Mouse (Mus musculus): Measurements from ENCODE around the gene Plekha1.

Gene Plekha1

DNA sequence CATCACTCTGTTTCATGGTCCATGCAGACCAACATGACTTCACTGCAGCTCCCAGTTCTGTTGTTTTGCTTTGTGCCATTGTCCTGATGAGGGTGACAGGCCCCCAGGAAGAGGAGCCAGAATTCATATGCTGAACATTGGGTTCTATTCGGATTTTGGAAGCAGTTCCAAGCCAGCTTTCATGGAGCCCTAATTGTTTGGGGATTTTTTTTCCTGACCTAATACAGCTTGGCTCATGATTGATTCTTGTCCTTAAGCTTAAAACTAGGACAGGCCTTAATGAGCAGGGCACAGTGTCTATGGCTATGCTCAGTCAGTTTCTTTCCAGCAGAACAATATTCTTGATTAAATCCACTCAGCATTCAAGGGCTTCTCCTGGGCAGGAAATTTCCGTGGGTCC is 52.7 kb downstream of the Plekha1 start:
- DNase-seq (ENCODE audit: extremely low read depth, low read depth), result no peak

- no peak for DNase-seq (ENCODE audit: extremely low read depth, low read depth)
Measured at GRCm38 (mm10) chr7:130922981-130923731, 57.6 kb downstream of the Plekha1 start.

- DNase-seq (ENCODE audit: extremely low read depth, low read depth), result no peak
Measured at GRCm38 (mm10) chr7:130930401-130930800, 64.8 kb downstream of the Plekha1 start.

DNA sequence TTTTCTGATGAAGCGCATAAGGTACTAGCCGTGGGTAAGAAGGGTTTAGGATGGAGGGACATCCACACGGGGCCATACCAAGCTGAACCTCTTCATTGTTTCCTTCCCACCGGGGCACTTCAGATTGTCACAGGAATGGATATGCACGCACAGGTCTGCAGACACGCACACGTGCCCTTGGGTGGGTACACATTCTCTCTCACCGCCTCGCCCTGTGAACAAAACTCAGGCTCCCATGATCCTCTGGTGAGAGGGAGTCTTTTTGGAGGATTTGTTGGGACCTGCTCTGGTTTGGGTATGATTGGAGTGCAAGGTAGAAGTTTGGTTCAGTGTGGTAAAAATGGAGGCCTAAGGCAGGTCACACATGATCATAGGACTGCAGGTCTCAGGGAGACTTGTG is 67.4 kb downstream of the Plekha1 start:
- DNase-seq (ENCODE audit: extremely low read depth, low read depth), result no peak

DNA sequence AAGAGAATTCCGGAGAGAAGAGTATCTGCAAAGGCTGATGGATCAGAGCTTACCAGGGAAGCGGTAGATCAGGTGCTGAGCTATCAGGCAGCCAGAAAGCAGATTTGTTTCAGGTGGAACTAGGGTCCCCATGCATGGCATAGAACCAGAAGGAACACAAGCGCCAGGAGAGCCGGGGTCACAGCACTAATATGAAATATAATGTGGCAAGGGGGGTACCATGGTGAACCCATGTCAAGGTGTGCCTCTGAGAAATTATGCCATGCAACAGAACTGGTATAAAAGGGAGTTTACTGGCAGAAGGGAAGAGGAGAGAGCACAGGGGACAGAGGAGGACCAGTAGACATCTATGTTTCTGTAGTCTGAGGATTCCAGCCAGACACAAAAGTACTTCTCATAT is 69.1 kb downstream of the Plekha1 start:
- no peak for DNase-seq (ENCODE audit: extremely low read depth, low read depth)

- DNase-seq (ENCODE audit: extremely low read depth, low read depth), result no peak
Measured at GRCm38 (mm10) chr7:130935421-130935792, 69.9 kb downstream of the Plekha1 start.

GRCm38 (mm10) chr7:130935793-130936471 is 70.4 kb downstream of the Plekha1 start, which contains the start of gene Htra1:
Gene Htra1 (plus strand): TSS chr7:130936111.
- DNase-seq (ENCODE audit: extremely low read depth, low read depth), result no peak

DNA sequence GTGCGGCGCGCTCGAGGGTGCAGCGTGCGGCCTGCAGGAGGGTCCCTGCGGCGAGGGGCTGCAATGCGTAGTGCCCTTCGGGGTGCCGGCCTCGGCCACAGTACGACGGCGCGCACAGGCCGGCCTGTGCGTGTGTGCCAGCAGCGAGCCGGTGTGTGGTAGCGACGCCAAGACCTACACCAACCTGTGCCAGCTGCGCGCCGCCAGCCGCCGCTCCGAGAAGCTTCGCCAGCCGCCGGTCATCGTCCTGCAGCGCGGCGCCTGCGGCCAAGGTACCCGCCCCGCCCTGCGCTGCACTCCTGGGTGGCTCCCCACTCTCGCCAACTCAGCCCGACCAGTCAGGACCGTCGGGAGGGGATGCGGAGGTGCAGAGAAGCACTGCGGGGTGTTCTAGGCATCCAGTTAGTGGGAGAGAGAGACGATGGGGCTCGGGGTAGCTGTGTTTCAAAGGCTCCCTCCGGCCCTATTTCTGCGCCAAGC is 71.0 kb downstream of the Plekha1 start:
- no peak for DNase-seq (ENCODE audit: extremely low read depth, low read depth)

DNA sequence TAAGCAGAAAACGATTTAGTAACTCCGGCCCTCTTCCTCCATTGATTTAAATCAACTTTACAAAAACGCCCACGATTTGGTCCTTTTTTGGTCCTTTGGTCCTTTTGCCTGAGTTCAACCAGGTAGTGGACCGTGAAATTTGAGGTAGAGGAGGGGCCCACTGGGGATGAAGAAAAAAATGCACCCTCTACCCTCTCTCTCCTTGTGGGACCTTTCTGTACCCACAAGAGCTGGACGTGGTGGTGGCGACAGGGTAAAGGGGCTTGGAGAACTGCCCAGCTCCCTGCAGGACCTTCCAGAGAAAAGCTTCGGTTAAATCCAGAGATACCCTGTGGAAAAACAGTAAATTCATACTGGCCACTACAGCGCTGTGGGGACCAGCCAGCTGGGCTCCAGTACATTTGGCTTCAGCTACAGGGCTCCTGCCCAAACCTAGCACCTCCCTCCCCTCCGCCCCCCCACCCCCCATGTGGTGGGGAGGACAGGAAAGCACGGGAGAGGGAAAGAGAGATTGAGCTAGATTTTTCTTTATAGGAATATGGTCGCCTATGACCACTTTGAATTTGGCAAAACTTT is 71.8 kb downstream of the Plekha1 start:
- DNase-seq (ENCODE audit: extremely low read depth, low read depth), result no peak

DNA sequence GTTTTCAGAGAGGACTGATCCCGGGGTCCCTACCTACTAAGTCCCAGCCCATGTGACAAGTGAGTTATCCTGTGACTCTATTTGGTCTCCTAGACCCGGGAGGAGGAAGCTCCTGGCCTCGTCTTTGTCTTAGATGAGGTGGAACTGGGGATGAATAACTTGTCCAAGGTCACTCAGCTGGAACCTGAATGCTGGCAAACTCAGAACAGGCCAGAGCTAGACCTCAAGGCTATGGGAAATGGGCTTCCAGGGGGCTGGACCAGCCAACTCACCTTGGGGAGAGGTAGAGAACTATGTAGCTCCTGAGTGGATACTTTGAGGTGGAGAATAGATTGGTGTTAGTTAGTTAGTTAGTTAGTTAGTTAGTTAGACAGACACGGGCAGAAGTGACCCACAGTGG is 72.4 kb downstream of the Plekha1 start:
- no peak for DNase-seq (ENCODE audit: extremely low read depth, low read depth)

- no peak for DNase-seq (ENCODE audit: extremely low read depth, low read depth)
Measured at GRCm38 (mm10) chr7:130938896-130939295, 73.3 kb downstream of the Plekha1 start.

DNA sequence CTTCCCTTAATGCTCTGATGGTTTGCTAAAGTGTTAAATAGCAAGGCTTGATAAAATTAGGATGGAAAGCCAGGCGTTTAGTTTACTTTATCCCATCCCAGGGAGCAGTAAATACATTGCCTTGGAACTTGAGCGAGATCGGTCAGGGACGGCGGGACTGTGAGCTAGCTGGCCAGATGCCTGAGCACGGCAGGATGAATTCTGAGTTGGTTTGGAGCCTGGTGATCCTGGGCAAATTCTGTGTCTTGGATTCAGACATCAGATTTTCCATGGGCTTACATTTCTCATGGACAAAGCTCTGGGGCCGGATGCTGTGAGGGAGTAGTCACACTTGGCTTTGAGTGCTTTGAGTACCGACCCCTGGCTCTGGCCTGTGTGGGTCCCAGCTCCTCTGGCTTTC is 75.2 kb downstream of the Plekha1 start:
- DNase-seq (ENCODE audit: extremely low read depth, low read depth), result no peak

DNA sequence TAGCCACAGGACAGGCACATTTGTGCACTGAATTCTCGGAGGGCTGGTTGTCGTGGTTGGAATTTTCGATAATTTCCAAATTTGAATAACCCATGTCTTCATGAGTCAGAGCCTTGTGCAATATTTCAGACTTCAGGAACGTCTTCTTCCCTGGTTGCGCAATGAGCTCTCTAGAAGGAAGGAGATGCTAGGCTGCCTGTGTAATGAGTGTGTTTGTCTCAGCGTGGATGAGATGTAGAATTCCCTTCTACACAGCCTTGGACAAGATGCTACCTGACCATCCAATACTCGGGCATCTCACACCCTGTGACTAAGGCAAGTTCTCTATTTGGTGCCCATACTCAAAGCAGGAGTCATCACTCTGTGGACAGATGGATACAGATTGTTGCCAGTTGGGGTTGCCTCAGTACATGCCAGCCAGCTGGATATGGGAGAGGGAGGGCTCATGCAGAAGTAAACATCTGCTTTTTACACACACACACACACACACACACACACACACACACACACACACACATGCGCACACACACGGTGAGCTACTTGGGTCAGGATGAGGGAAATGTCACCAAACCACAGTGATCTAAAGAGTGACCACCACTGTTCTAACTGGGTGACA is 77.8 kb downstream of the Plekha1 start:
- DNase-seq (ENCODE audit: extremely low read depth, low read depth), result no peak

DNA sequence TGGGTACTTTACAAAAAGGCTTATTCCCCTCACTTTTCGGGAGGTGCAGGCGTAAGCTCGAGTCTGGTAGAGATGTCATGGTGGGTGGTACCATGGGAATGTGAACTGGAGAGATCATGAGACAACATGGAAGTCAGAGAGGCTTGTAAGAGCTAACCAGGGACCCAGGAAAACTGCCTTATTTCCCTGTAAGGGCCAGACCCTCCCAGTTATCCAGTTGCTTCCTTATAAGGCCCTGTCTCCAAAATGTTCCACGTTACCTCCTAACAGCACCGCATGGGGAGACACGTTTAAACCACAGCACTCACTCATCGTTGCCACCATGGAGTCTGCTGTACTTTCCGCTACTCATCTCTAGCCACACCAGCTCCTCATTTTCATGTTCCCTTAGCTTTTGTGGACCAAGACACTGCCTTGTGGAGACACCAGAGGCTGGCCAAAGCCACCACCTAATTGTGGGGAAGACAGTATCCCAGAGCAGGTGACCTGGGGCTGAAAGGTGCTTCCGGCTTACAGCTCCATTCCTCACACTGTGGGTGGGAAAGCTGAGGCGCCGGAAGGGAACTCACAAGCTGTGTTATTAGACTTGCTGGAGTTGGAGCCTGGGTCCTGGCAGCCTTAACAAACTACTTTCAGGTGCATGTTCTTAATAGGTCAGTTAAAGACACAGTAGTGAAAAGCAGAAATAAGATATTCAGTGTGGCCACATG is 79.4 kb downstream of the Plekha1 start:
- no peak for DNase-seq (ENCODE audit: extremely low read depth, low read depth)

DNA sequence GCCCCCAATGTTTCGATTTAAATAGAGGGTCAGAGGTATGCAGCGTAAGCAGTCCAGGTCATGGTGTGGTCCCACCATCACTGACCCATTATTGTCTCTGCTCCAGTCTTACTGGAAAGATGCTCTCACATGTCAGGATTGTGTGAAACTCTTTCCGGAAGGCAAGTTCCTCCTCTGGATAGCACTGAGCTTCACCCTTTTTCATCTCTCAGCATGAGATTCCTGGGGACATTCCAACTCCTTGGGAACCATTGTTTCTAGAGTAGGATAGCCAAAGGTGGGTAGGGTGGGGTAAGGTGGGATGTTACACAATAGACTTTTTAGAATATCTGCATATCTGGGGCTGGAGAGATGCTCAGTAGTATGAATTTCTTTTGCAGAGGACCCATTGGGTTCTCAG is 80.2 kb downstream of the Plekha1 start:
- no peak for DNase-seq (ENCODE audit: extremely low read depth, low read depth)

DNA sequence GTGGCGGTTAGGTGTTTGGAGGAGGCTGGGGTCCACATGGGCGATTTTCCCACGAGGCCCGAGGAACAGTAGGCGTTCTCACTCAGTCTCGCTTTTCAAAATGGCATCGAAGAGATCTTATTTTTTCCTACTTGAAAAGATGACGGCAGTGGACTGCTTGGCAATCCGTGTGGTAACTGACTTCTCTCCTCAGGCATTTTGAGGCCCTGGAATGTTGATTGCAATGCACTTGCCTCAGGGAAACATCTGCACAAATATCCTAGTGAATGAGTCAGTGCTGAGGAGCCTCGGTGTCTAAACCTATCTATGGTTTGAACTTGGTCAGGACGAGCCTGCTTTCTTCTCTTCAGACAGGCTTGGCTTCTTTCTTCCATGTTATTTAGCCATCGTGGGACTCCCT is 80.7 kb downstream of the Plekha1 start:
- no peak for DNase-seq (ENCODE audit: extremely low read depth, low read depth)

GRCm38 (mm10) chr7:130948563-130949208 is 83.1 kb downstream of the Plekha1 start:
- no peak for DNase-seq (ENCODE audit: extremely low read depth, low read depth)

DNA sequence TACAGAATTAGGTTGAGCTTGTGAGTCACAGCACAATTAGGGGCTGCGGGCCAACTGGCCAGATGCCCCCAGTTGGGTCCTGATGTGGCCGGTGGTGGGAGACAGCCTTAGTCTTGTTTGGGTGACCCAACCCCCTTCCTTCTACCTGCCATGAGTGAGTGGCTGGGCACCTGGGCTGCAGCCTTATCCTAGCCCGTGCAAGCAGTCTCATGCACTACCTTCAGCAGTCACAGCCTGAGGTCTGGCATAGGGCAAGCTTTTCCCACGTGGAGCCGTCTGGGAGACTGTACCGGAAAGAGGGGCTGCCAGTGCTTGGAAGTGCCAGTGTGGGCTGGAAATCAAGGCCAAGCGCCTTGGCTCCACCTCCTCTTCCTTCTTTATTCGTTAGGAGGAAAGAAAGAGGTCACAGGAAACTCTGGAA is 83.8 kb downstream of the Plekha1 start:
- DNase-seq (ENCODE audit: extremely low read depth, low read depth), result no peak

DNA sequence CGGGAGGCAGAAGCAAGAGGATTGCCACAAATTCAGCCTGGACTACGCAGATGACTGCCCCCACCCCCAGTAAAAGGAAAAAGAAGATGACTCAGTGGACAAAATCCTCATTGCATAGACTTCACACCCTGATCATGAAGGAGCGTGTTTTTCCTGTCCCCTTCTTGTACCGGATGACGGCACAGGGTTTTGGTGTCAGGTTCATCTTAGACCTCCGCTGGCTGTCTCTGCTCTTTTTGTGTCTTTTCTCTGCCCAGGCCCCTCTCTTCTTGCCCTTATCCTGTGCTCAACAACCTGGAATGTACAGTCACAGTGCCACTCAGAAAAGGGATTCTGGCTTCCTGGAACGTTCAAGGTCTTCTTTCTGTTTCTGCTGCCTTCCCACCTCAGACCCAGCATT is 84.9 kb downstream of the Plekha1 start:
- no peak for DNase-seq (ENCODE audit: extremely low read depth, low read depth)

- no peak for DNase-seq (ENCODE audit: extremely low read depth, low read depth)
Measured at GRCm38 (mm10) chr7:130951004-130951403, 85.4 kb downstream of the Plekha1 start.

- no peak for DNase-seq (ENCODE audit: extremely low read depth, low read depth)
Measured at GRCm38 (mm10) chr7:130953376-130953775, 87.8 kb downstream of the Plekha1 start.

Data from MEL-GATA-1-ER (cell line).